Mouse (Mus musculus): ENCODE results near the gene Cklf. TPM values are rescaled to one million over a fixed set of nuclear protein-coding genes. Genes with fewer than 3 reads are reported as not detected.
"Not testable (repeated sequence)": the region's sequence is repeated elsewhere in the genome, so short reads cannot be mapped to it uniquely, and the experiment has no call there.

The Cklf gene
- polyA plus RNA-seq, 1 experiment: 21.0 TPM

- DNase-seq: no peak
- no peak overlapping the region; the same call in 1 of the 2 replicates for H3K4me3 ChIP-seq (ENCODE audit: control insufficient read depth, insufficient read depth, low read length)
- H3K4me1 ChIP-seq (replicated peaks; ENCODE audit: control insufficient read depth, insufficient read depth, low read length): peaks cover 20% of the 10 kb centered on the region
- no peaks in the 10 kb centered on the region for H3K36me3 ChIP-seq (ENCODE audit: control insufficient read depth, insufficient read depth, low read length)
- TF ChIP-seq CTCF (IDR thresholded peaks at IDR 0.05; ENCODE audit: borderline replicate concordance, control insufficient read depth, extremely low read depth, insufficient read depth, low read length, poor library complexity) (no peak), POLR2A (IDR thresholded peaks at IDR 0.05; ENCODE audit: control insufficient read depth, extremely low read depth, insufficient read depth, low read length, poor library complexity) (no peak)
- H3K27ac ChIP-seq (ENCODE audit: control insufficient read depth, insufficient read depth, low read length): no peak overlapping the region
- H3K27me3 ChIP-seq (ENCODE audit: control insufficient read depth, insufficient read depth, low read length): no peaks in the 10 kb centered on the region
- WGBS: 4% methylated on average over 7 of the region's 7 CpGs
These were observed 800 bp downstream of the Cklf start for GRCm38 (mm10) chr8:104251461-104251860.

GRCm38 (mm10) chr8:104253016-104253415, 2.4 kb downstream of the Cklf start:
- peaks cover 7% of the 10 kb centered on the region for H3K4me1 ChIP-seq (replicated peaks; ENCODE audit: control insufficient read depth, insufficient read depth, low read length)
- WGBS: 90% methylated on average over 3 of the region's 3 CpGs
- peaks cover 5% of the 10 kb centered on the region for H3K36me3 ChIP-seq (ENCODE audit: control insufficient read depth, insufficient read depth, low read length)
- TF ChIP-seq CTCF (IDR thresholded peaks at IDR 0.05; ENCODE audit: borderline replicate concordance, control insufficient read depth, extremely low read depth, insufficient read depth, low read length, poor library complexity): no peak
- TF ChIP-seq POLR2A (IDR thresholded peaks at IDR 0.05; ENCODE audit: control insufficient read depth, extremely low read depth, insufficient read depth, low read length, poor library complexity): no peak
- no peaks in the 10 kb centered on the region for H3K27me3 ChIP-seq (ENCODE audit: control insufficient read depth, insufficient read depth, low read length)
- H3K4me3 ChIP-seq (ENCODE audit: control insufficient read depth, insufficient read depth, low read length): no peak overlapping the region
- DNase-seq: peak; percentile 59
- no peak overlapping the region for H3K27ac ChIP-seq (ENCODE audit: control insufficient read depth, insufficient read depth, low read length)

GRCm38 (mm10) chr8:104261802-104262201, 11.1 kb downstream of the Cklf start:
- not testable (repeated sequence) for DNase-seq; H3K27ac ChIP-seq (ENCODE audit: control insufficient read depth, insufficient read depth, low read length); H3K4me3 ChIP-seq (ENCODE audit: control insufficient read depth, insufficient read depth, low read length); H3K27me3 ChIP-seq (ENCODE audit: control insufficient read depth, insufficient read depth, low read length); H3K4me1 ChIP-seq (replicated peaks; ENCODE audit: control insufficient read depth, insufficient read depth, low read length)
- peaks cover 25% of the 10 kb centered on the region for H3K36me3 ChIP-seq (ENCODE audit: control insufficient read depth, insufficient read depth, low read length)
- WGBS: 94% methylated on average over 5 of the region's 5 CpGs

GRCm38 (mm10) chr8:104264271-104264935, 13.7 kb downstream of the Cklf start:
- H3K27ac ChIP-seq (ENCODE audit: control insufficient read depth, insufficient read depth, low read length); H3K4me3 ChIP-seq (ENCODE audit: control insufficient read depth, insufficient read depth, low read length); H3K27me3 ChIP-seq (ENCODE audit: control insufficient read depth, insufficient read depth, low read length); DNase-seq; H3K4me1 ChIP-seq (replicated peaks; ENCODE audit: control insufficient read depth, insufficient read depth, low read length): not testable (repeated sequence)
- 99% methylated on average over 22 of the region's 22 CpGs for WGBS
- H3K36me3 ChIP-seq (ENCODE audit: control insufficient read depth, insufficient read depth, low read length): peaks cover 15% of the 10 kb centered on the region

GRCm38 (mm10) chr8:104268368-104268767, 17.7 kb downstream of the Cklf start:
- Histone ChIP-seq H3K4me1 (replicated peaks; ENCODE audit: control insufficient read depth, insufficient read depth, low read length) (no peaks in the 10 kb centered on the region), H3K36me3 (ENCODE audit: control insufficient read depth, insufficient read depth, low read length) (peaks cover 13% of the 10 kb centered on the region), H3K27ac (ENCODE audit: control insufficient read depth, insufficient read depth, low read length) (no peak overlapping the region), H3K4me3 (ENCODE audit: control insufficient read depth, insufficient read depth, low read length) (no peak overlapping the region), H3K27me3 (ENCODE audit: control insufficient read depth, insufficient read depth, low read length) (no peaks in the 10 kb centered on the region)
- no peak for DNase-seq
- TF ChIP-seq CTCF (IDR thresholded peaks at IDR 0.05; ENCODE audit: borderline replicate concordance, control insufficient read depth, extremely low read depth, insufficient read depth, low read length, poor library complexity) (no peak), POLR2A (IDR thresholded peaks at IDR 0.05; ENCODE audit: control insufficient read depth, extremely low read depth, insufficient read depth, low read length, poor library complexity) (no peak)

GRCm38 (mm10) chr8:104268937-104269440, 18.3 kb downstream of the Cklf start:
- H3K36me3 ChIP-seq (ENCODE audit: control insufficient read depth, insufficient read depth, low read length): peaks cover 7% of the 10 kb centered on the region
- H3K27me3 ChIP-seq (ENCODE audit: control insufficient read depth, insufficient read depth, low read length): no peaks in the 10 kb centered on the region
- H3K4me3 ChIP-seq (ENCODE audit: control insufficient read depth, insufficient read depth, low read length): no peak overlapping the region
- DNase-seq: no peak
- no peak overlapping the region for H3K27ac ChIP-seq (ENCODE audit: control insufficient read depth, insufficient read depth, low read length)
- TF ChIP-seq POLR2A (IDR thresholded peaks at IDR 0.05; ENCODE audit: control insufficient read depth, extremely low read depth, insufficient read depth, low read length, poor library complexity) (no peak), CTCF (IDR thresholded peaks at IDR 0.05; ENCODE audit: borderline replicate concordance, control insufficient read depth, extremely low read depth, insufficient read depth, low read length, poor library complexity) (no peak)
- H3K4me1 ChIP-seq (replicated peaks; ENCODE audit: control insufficient read depth, insufficient read depth, low read length): no peaks in the 10 kb centered on the region
- 89% methylated on average over 6 of the region's 6 CpGs for WGBS

- H3K4me1 ChIP-seq (replicated peaks; ENCODE audit: control insufficient read depth, insufficient read depth, low read length); H3K27ac ChIP-seq (ENCODE audit: control insufficient read depth, insufficient read depth, low read length); DNase-seq; H3K27me3 ChIP-seq (ENCODE audit: control insufficient read depth, insufficient read depth, low read length); H3K36me3 ChIP-seq (ENCODE audit: control insufficient read depth, insufficient read depth, low read length); H3K4me3 ChIP-seq (ENCODE audit: control insufficient read depth, insufficient read depth, low read length): not testable (repeated sequence)
- 85% methylated on average over 12 of the region's 12 CpGs for WGBS
These were observed 42.4 kb downstream of the Cklf start, which contains the start of gene Cmtm2a for GRCm38 (mm10) chr8:104293081-104293480. Cmtm2a (minus strand) TSS chr8:104293181.
